Mouse (Mus musculus) heart, postnatal 36 days (tissue): ENCODE measurements around the gene Baz1a. TPM values are rescaled to one million over a fixed set of nuclear protein-coding genes. Genes with fewer than 3 reads are reported as not detected.

Source experiments
- DNase-seq, 2 experiments: peaks; one replicate each; pipeline ENCODE4 v3.0.0; 2021 to 2022
- intact Hi-C: fragments of 180-260 bp; cut with DNase I; formaldehyde crosslinking; loops from one replicate; pipeline ENCODE4 v1.15.1; 2025
- total RNA-seq, 2 experiments: library from RNA; stranded (reverse); gene quantifications; 2 replicates each; pipeline ENCODE4 v1.2.3; 2021

The Baz1a gene
- total RNA-seq, 2 experiments from 2014 or later: 8.9 to 14.3 TPM

DNA sequence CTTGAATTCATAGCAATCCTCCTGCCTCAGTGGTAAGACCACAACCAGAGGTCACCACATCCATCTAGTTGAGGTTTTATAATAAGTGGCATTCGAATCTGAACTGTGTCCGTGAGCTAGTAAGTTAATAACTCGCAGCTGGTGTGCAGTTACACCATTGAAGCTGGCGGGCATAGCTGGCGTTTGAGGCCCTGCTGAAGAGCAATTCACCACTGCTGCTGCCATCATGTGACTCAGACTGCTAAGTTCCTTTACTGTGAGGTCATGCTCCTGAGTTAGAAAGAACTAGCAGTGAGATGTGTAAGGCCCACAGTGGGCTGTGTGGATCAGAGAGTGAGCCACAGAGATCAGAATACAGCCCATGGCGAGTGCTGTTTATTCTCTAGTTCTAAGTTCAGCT is 139.4 kb downstream of the Baz1a start:
- intact Hi-C loops: no loop called here

DNA sequence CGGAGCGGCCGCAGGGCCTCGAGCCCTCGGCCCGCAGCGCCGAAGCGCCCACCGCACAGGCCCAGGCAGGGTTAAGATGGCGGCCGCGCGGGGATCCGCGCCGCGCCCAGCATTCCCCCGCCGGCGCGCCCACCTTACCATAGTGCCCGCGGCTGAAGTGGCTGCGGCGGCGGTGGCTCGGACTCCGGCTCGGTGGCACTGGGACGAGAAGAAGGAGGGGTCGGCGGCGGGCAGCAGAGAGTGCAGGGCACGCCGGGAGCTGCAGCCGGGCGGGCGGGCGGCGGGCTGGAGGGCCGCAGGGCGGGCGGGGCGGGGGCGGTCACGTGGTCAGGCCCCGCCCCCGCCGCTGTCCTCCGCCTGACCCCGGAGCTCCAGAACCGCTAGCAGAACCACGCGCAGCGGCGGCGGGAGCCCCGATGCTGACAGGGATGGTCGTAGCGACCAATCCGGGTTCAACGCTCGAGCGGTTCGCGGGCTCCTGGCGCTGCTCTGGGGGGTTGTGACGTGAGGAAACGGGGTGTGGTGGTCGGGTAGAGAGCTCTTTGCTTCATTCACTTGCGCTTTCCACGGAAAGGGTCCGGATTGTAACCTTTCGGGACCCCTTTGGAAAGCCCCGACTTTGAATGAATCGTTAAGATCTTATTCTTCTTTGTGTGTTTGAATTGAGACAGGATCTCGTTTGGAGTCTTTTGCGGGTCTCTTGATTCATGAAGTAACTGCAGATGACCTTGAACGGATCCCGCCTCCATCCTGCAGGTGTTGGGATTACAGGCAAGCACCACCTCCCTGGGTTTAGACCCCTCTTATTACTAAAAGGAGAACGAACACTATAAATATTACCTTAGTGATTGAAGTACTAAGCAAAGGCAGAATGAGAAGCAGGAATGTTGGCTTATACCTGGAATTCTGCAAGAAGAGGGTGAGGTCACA is 151.3 kb downstream of the Baz1a start, which contains the start of gene Cfl2:
Gene Cfl2, minus strand, starts transcription at position 272 of the 930 bp plus-strand sequence.
- intact Hi-C loops: loop anchor here (2.0 kb wide), 3 partner anchors 14 to 68 kb away; partner anchors contain the start of gene Snx6
- DNase-seq: peak; percentile 82 to 86

More for the DNA sequence above, 139.4 kb downstream of the Baz1a start:
- DNase-seq: peak; percentile 15 to 25

DNA sequence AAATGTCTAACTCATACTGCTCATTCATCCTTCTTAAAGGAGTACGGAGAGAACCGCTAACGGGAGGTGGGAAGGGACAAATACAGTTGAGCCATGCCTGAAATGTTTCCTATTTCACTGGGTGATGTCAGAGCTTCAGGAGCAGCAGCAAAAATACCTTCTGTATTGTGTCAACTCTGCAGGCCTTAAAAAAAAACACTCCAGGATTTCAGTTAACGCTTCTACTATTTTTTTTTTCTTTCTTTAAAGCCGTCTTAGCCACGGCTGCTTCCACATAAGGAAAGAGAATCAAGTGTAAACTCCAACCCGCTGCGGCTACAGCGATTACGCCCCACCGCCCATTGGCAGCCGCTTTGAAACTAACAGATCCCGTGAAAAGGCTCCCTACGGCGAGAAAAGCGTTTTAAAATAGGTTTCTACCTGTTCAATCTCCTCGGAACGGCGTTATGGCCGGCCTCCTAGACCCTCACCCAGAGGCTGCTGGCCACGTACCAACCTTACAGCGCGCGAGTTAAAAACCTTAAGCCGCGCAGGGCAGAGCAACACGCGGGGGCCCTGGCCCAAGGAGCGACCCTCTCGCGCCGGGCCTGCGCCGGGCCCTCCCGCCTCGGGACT is 152.1 kb downstream of the Baz1a start:
- intact Hi-C loops: loop anchor here (2.0 kb wide), 3 partner anchors 15 to 67 kb away; partner anchors contain the start of gene Snx6
- peak in 1 of 2 experiments; percentile 63 for DNase-seq

DNA sequence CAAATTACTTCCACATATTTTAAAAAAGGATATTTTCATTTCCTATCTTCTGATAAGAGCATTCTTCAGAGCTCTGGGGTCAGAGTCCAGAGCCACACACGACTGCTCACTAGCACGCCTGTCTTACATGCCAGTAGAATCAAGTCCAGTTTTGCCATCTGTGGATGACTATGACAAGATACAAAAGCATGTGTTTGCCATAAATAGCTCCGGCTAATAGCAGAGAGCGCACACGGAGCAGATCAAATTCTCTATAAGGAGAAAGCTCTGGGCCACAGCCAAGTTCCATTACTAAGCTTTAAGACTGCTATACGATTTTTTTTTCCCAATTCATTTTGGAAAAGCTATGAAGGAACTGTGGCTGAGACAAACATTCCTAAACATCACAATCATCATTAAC is 154.6 kb downstream of the Baz1a start:
- intact Hi-C loops: no loop called here

DNA sequence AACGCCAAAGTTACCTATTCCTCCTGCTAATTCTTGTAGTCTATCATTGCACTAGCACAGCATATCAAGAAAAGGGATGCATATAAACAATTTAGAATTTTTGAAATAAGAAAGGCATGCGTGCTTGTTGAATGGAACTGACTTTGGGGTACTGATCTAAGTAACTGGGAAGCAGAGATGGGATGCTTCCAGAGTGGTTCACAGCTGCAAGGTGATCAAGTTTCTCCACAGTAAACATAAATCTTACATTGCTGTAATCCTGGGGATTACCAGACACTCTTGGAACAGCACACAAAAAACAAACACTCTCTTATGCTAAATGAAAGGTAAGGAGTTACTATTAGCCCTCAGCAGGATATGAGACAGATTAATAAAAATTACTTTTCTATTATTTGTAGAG is 163.6 kb downstream of the Baz1a start:
- intact Hi-C loops: no loop called here
- DNase-seq: no peak

More for the DNA sequence above, 154.6 kb downstream of the Baz1a start:
- no peak for DNase-seq

DNA sequence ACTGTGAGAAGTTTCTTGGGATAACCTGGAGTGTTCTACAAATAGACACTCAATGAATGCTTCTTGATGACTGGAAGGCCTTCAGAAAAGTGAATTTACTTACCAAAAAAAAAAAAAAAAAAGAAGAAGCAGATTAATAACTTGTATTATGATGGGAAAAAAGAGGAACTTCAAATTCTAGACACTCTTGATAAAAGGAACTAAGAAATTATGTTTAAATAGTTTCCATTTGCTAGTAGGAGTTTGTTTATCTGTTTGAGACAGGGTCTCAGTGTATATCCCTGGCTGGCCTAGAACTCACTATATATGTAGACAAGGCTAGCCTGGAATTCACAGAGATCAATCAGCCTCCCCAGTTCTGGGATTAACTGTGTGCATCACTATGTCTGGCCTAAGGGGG is 169.7 kb downstream of the Baz1a start:
- no peak for DNase-seq
- intact Hi-C loops: no loop called here

Other genes starting within 250 kb of the Baz1a start
- 10 to 100 TPM; 30.9 to 34.6 TPM for gene Snx6, start 218.6 kb downstream of the Baz1a start, total RNA-seq
- 100 to 1,000 TPM; 379 to 384 TPM for gene Cfl2, start 151.5 kb downstream of the Baz1a start, total RNA-seq
- not detected for gene Gm20403, start 27.8 kb downstream of the Baz1a start, total RNA-seq
- 1 to 10 TPM; 9.2 to 9.6 TPM for gene 2700097O09Rik, start 65.8 kb upstream of the Baz1a start, total RNA-seq
- gene Srp54a, start 65.9 kb upstream of the Baz1a start, total RNA-seq: 10 to 100 TPM; 93.0 to 93.9 TPM
- gene Fam177a, start 110.1 kb upstream of the Baz1a start, total RNA-seq: 1 to 10 TPM; 7.3 to 7.9 TPM
- gene Srp54b, start 140.8 kb upstream of the Baz1a start, total RNA-seq: 10 to 100 TPM; 40.7 to 51.8 TPM
- gene 1700047I17Rik2, start 185.2 kb upstream of the Baz1a start, total RNA-seq: 1 to 10 TPM; 8.4 to 8.5 TPM
- 10 to 100 TPM; 29.9 to 30.0 TPM for gene Srp54c, start 215.8 kb upstream of the Baz1a start, total RNA-seq